Mouse (Mus musculus) G1E (cell line): ENCODE results near the gene Gpr153. TPM values are rescaled to one million over a fixed set of nuclear protein-coding genes. Genes with fewer than 3 reads are reported as not detected.
"Not testable (repeated sequence)": the region's sequence is repeated elsewhere in the genome, so short reads cannot be mapped to it uniquely, and the experiment has no call there.

Experiments used
- ATAC-seq: 2 replicates; pipeline ENCODE4 v1.8.0; 2016; ENCODE audit warnings: mild to moderate bottlenecking; ENCODE audit not compliant: insufficient number of reproducible peaks, poor library complexity, low FRiP score, severe bottlenecking; ENCODE audit errors: extremely low read depth
- DNase-seq: peaks from one replicate; pipeline ENCODE4 v3.0.0; 2012; ENCODE audit warnings: low spot score
- H3K27me3 ChIP-seq: 2 replicates; pipeline ENCODE4 v1.6.1; 2012; ENCODE audit warnings: mild to moderate bottlenecking, low read length, inconsistent platforms; ENCODE audit not compliant: insufficient read depth
- H3K36me3 ChIP-seq: replicated peaks from 2 replicates; pipeline ENCODE3; 2012; ENCODE audit warnings: mild to moderate bottlenecking, inconsistent platforms
- H3K4me1 ChIP-seq: 2 replicates; pipeline ENCODE4 v1.6.1; 2012; ENCODE audit warnings: low read depth, low read length, inconsistent platforms, mixed read lengths; ENCODE audit not compliant: insufficient read depth
- H3K4me3 ChIP-seq: 2 replicates; pipeline ENCODE4 v1.5.1; 2012; ENCODE audit warnings: low read depth, mild to moderate bottlenecking, inconsistent platforms, low read length, moderate library complexity, mixed read lengths
- H3K9me3 ChIP-seq: replicated peaks from 2 replicates; pipeline ENCODE4 v1.6.1; 2012; ENCODE audit warnings: inconsistent platforms
- CTCF ChIP-seq: IDR thresholded peaks from 2 replicates; pipeline ENCODE4 v1.5.1; 2012; ENCODE audit warnings: low read depth, low read length, inconsistent platforms, mixed read lengths
- GATA1 ChIP-seq: IDR thresholded peaks from 2 replicates; pipeline ENCODE4 v1.6.1; 2012; ENCODE audit warnings: borderline replicate concordance, low read length, inconsistent platforms, mixed read lengths
- GATA2 ChIP-seq: IDR thresholded peaks from 2 replicates; pipeline ENCODE4 v1.6.1; 2012; ENCODE audit warnings: low read depth, low read length, inconsistent platforms, borderline replicate concordance
- POLR2AphosphoS5 ChIP-seq: IDR thresholded peaks from 2 replicates; pipeline ENCODE4 v1.6.1; 2012; ENCODE audit warnings: low read depth, low read length, inconsistent platforms; ENCODE audit not compliant: insufficient replicate concordance
- TAL1 ChIP-seq: conservative IDR thresholded peaks from 2 replicates; pipeline ENCODE4 v1.6.1; 2012; ENCODE audit warnings: low read depth, low read length, inconsistent platforms, mixed read lengths
- polyA plus RNA-seq: library from polyadenylated mRNA; stranded (reverse); fragments of >175 nt; gene quantifications from 2 replicates; pipeline ENCODE4 v1.2.3, GENCODE M21; 2012
- total RNA-seq, 2 experiments: library from RNA; stranded (forward) in 1 of 2; stranded (reverse) in 1 of 2; fragments of 200-1000 nt in 1 of 2; fragments of >200 nt in 1 of 2; fragmentation: Nextera tagmentation in 1 of 2; gene quantifications; 2 replicates each; pipeline ENCODE4 v1.2.3; 2014 to 2017

Gpr153 gene
- not detected in 2 replicates for total RNA-seq (2014; fragmentation: Nextera tagmentation)
- 0.05 TPM in 1 of 2 replicates, not detected in the other for total RNA-seq (2017)
- polyA plus RNA-seq: 0.03 and 0.09 TPM in 2 replicates

DNA sequence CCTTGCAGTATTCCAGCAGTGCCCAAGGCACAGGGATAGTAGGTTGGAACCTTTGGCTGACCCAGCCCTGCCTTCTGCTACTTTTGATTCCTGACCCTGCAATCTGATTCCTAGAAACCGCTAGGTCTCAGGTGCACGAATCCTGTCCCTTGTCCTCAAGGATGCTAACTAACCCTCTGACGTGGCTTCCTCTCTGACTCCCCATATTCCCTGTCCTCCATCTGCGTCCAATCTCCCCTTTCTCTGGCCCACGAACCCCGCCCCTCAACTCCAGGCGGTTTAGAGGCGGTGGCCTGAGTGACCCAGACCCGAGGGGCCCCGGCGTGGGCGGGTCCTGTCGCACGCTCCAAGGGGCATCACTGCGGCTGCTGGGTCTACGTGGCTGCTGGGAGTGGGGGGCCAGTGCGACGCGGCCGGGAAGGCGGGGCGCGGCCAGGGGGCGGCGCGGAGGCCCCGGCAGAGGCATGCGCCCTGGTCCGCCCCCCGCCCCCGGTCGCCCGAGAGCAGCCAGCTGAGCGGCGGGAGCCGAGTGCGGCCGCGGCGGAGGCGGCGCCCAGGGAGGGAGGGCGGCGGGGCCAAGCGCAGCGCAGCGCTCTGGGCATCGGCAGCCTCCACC is at the start of gene Gpr153:
Gpr153 (plus strand) TSS at position 612 of the 616 bp plus-strand sequence.
- Histone ChIP-seq H3K4me1 (peaks cover 8% of the 10 kb centered on the region), H3K9me3 (peaks cover 5% of the 10 kb centered on the region), H3K4me3 (peak within 1 kb of the TSS; percentile 20; the same call in 1 of the 2 replicates), H3K27me3 (peaks cover 15% of the 10 kb centered on the region; the same call in 1 of the 2 replicates), H3K36me3 (peaks cover 43% of the 10 kb centered on the region)
- no peak for TF ChIP-seq POLR2AphosphoS5
- TF ChIP-seq GATA2: no peak
- TF ChIP-seq TAL1: no peak
- no peak for TF ChIP-seq CTCF
- TF ChIP-seq GATA1: no peak
- ATAC-seq (no peak), DNase-seq (no peak)

DNA sequence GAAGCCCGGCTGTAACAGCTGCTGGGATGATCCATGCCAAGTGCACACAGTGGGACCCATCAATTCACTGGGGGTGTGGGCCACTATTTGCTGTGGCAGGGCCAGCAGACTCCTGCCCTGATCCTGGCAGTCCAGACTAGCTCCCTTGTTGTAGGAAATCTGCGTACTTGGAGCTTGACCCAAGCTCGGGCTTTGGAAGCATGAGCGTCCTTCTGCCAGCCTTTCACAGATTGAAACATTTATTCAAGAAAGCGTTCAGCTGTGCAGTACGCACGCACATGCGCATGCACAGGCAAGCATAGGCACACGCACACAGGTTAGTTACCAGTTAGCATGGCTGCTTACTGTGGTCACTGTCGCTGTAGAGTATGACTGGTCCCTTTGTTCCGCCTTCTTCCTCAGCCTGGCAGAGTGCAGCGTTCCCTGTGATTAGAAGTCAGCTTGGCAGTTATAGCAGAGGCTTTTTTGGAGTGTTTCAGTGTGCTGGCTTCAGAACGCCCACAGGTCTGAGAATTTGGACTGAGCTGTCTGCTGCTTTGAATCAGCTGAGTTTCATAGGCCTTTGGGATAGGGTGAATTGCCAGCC is 47.0 kb upstream of the Gpr153 start:
- no peak for DNase-seq
- Histone ChIP-seq H3K4me1 (no peaks in the 10 kb centered on the region; the same call in 1 of the 2 replicates), H3K9me3 (no peaks in the 10 kb centered on the region), H3K27me3 (no peaks in the 10 kb centered on the region), H3K4me3 (no peak overlapping the region), H3K36me3 (peaks cover 93% of the 10 kb centered on the region)
- TF ChIP-seq TAL1: no peak
- TF ChIP-seq POLR2AphosphoS5: no peak
- TF ChIP-seq CTCF: no peak
- TF ChIP-seq GATA1: no peak
- no peak for TF ChIP-seq GATA2
- ATAC-seq: no peak

DNA sequence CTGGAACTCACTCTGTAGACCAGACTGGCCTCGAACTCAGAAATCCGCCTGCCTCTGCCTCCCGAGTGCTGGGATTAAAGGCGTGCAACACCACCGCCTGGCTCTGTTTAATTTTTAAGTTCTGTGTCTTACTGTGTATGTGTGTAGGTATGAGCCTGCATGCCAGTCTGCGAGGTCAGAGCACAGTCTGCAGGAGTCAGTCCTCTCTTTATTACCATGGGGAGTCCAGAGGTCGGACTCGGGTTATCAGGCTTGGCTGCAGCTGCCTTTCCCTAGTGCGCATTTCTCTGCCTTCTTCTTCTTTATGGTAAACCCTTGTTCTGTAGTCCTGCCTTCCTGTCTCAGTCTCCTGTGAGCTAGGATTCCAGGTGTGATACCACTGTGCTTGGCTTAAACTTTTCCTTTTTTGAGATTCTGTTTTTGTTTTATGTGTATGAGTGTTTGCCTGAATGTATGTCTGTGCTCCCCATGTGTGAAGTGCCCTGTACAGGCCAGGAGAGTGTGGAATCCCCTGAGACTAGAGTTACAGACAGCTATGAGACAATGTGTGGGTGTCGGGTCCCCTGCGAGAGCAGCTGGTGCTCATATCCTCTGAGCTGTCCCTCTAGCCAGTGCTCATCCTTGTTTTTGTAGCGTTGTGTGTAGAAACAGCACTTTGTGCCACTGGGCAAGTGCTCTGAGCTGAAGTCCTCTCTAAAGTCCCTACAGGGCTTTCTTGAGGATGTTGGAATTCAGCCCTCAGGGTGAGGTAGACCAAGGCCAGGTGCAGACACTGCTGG is 46.1 kb upstream of the Gpr153 start:
- H3K4me1 ChIP-seq: no peaks in the 10 kb centered on the region
- DNase-seq: no peak
- ATAC-seq: no peak
- no peaks in the 10 kb centered on the region for H3K27me3 ChIP-seq
- H3K9me3 ChIP-seq: no peaks in the 10 kb centered on the region
- peaks cover 93% of the 10 kb centered on the region for H3K36me3 ChIP-seq
- TF ChIP-seq GATA1: no peak
- TF ChIP-seq CTCF: no peak
- TF ChIP-seq GATA2: no peak
- no peak for TF ChIP-seq TAL1
- no peak for TF ChIP-seq POLR2AphosphoS5
- H3K4me3 ChIP-seq: no peak overlapping the region

DNA sequence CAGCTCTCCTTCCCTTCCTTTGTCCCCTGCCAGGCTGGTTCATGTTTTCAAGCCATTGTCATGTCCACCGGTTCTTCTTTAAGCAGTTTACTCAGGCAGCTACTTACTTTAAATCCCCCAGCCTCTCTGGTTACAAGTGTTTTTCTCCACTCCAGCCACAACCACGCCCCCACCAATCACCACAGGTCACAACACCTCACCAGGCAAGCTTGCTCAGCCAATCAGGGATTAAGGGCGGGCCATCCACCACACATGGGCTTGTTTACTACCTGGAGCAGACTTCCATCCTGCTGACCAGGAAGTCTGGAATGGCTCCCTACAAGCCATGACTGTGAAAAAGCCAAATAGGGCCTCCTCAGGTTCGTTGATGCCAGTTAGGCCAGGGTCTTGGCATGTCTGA is 43.7 kb upstream of the Gpr153 start:
- H3K9me3 ChIP-seq, H3K27me3 ChIP-seq, ATAC-seq, H3K4me3 ChIP-seq, DNase-seq, H3K4me1 ChIP-seq: not testable (repeated sequence)
- H3K36me3 ChIP-seq: peaks cover 90% of the 10 kb centered on the region

DNA sequence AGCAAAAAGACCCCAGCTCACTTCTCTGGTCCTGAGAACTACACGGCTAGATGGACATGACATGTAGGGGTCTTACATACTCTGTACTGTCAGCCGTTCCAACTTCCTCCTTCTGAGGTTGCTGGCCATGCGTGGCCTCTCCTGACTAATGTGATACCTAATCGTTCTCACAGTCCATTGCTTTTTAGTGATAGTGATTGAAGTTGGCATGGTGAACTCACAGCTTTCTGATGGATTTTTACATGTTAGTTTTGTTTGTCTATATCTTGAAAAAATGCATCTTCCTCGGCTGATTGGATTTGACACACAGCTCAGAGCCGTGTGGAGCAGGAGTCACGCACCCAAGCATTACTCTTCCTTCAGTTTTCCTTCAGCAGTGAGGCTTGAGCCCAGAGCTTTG is 42.7 kb upstream of the Gpr153 start:
- Histone ChIP-seq H3K27me3 (no peaks in the 10 kb centered on the region), H3K4me1 (no peaks in the 10 kb centered on the region), H3K36me3 (peaks cover 92% of the 10 kb centered on the region), H3K4me3 (no peak overlapping the region), H3K9me3 (no peaks in the 10 kb centered on the region)
- ATAC-seq: no peak
- DNase-seq: no peak
- TF ChIP-seq GATA2 (no peak), CTCF (no peak), POLR2AphosphoS5 (no peak), GATA1 (no peak), TAL1 (no peak)

DNA sequence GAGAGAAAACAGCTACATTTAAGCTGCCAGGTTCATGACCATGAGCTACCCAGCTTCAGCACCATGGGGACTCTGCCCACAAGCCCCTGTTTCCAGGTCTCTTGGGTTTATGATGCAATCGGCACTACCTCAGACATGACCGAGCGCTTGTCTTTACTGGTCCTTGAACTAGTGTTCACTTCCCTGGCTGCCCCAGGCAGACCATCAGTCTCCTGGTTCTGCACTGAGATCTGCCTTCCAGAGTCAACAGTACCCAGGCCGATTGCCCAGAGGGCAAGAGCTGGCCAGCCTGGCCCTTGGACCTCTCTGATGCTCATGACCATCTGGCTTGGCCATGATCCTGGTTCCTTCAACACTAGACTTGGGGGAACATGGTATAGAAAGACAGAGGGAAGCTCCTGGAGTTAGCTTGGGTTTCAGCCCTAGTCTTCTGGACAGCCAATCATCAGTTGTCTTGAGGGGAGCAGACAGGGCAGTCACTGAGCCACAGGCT is 41.6 kb upstream of the Gpr153 start:
- Histone ChIP-seq H3K4me3 (no peak overlapping the region), H3K36me3 (peaks cover 92% of the 10 kb centered on the region), H3K4me1 (no peaks in the 10 kb centered on the region), H3K27me3 (no peaks in the 10 kb centered on the region), H3K9me3 (no peaks in the 10 kb centered on the region)
- no peak for DNase-seq
- TF ChIP-seq TAL1: no peak
- TF ChIP-seq CTCF: no peak
- no peak for TF ChIP-seq GATA2
- no peak for TF ChIP-seq POLR2AphosphoS5
- no peak for TF ChIP-seq GATA1
- ATAC-seq: no peak
